Mouse (Mus musculus): ENCODE data around the gene Cadm4.

DNA sequence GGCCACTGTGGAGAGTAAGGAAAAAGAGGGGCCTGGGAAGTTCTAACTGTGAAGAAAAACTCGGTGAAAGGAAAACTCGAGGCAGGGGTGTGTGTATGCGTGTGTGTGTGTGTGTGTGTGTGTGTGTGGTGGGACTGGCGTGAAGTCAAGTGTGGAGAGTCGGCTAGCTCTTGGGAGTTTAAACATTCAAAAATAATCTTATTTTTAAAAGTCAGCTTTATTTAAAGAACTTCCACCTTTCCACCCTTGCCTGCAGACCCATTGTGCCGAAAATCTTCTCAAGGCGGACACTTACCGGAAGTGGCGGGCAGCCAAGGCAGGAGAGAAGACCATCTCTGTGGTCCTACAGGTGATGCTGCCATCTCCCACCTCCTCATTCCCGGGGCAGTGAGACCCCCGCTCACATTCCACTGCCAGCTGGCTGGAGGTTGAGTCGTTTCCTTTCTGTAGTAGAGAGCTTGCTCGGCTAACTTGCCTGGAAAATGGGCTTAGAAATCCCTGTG is 65.8 kb downstream of the Cadm4 start:
- TF ChIP-seq CTCF (IDR thresholded peaks at IDR 0.05) (no peak), POLR2A (IDR thresholded peaks at IDR 0.05; ENCODE audit: insufficient read depth, low read depth, low read length) (no peak), EP300 (IDR thresholded peaks at IDR 0.05; ENCODE audit: insufficient read depth, low read depth, low read length) (no peak)

Measured in heart, adult 2 months (tissue).